Mouse (Mus musculus) heart, postnatal 4 days (tissue): ENCODE measurements around the gene Dennd2d. TPM values are rescaled to one million over a fixed set of nuclear protein-coding genes. Genes with fewer than 3 reads are reported as not detected.

ENCODE experiments used
- DNase-seq: peaks from one replicate; pipeline ENCODE4 v3.0.0; 2021
- total RNA-seq, 2 experiments: library from RNA; stranded (reverse); gene quantifications; 2 replicates each; pipeline ENCODE4 v1.2.3; 2021

Dennd2d gene
- total RNA-seq, 2 experiments from 2014 or later, result 0.62 to 0.65 TPM

- DNase-seq, result no peak
Measured at GRCm38 (mm10) chr3:106496045-106496721, 14.0 kb downstream of the Dennd2d start.

GRCm38 (mm10) chr3:106496996-106497395 is 14.8 kb downstream of the Dennd2d start:
- DNase-seq, result no peak

GRCm38 (mm10) chr3:106500510-106500909 is 18.3 kb downstream of the Dennd2d start:
- DNase-seq, result no peak

GRCm38 (mm10) chr3:106502892-106503291 is 20.7 kb downstream of the Dennd2d start:
- no peak for DNase-seq

- DNase-seq, result no peak
Measured at GRCm38 (mm10) chr3:106510669-106511068, 28.5 kb downstream of the Dennd2d start.

- no peak for DNase-seq
Measured at GRCm38 (mm10) chr3:106515016-106515415, 32.8 kb downstream of the Dennd2d start.

- no peak for DNase-seq
Measured at GRCm38 (mm10) chr3:106522730-106523129, 40.5 kb downstream of the Dennd2d start.

GRCm38 (mm10) chr3:106526411-106526810 is 44.2 kb downstream of the Dennd2d start:
- DNase-seq, result no peak

- DNase-seq, result no peak
Measured at GRCm38 (mm10) chr3:106528032-106528431, 45.8 kb downstream of the Dennd2d start.

- DNase-seq, result no peak
Measured at GRCm38 (mm10) chr3:106533277-106533676, 51.1 kb downstream of the Dennd2d start.

GRCm38 (mm10) chr3:106544721-106545316 is 62.6 kb downstream of the Dennd2d start:
- no peak for DNase-seq

- peak; percentile 93 for DNase-seq
Measured at GRCm38 (mm10) chr3:106547171-106547923, 65.1 kb downstream of the Dennd2d start, which contains the start of the genes Dram2 and Cept1. Gene Dram2, plus strand, starts transcription at chr3:106547798. Gene Cept1, minus strand, starts transcription at chr3:106547802.

- peak; percentile 32 for DNase-seq
Measured at GRCm38 (mm10) chr3:106547924-106548539, 65.8 kb downstream of the Dennd2d start.

- DNase-seq, result no peak
Measured at GRCm38 (mm10) chr3:106548971-106549370, 66.8 kb downstream of the Dennd2d start.

Other genes with a start within 250 kb of the Dennd2d start
- not detected for gene Chil6, start 76.2 kb upstream of the Dennd2d start, total RNA-seq
- 10 to 100 TPM; 64.3 to 71.8 TPM for gene Dram2, start 65.4 kb downstream of the Dennd2d start, total RNA-seq
- 10 to 100 TPM; 17.0 to 17.1 TPM for gene Cept1, start 65.4 kb downstream of the Dennd2d start, total RNA-seq
- 10 to 100 TPM; 17.0 to 17.1 TPM for gene Lrif1, start 202.6 kb downstream of the Dennd2d start, total RNA-seq